Mouse (Mus musculus): ENCODE measurements around the gene Kbtbd12. TPM values are rescaled to one million over a fixed set of nuclear protein-coding genes. Genes with fewer than 3 reads are reported as not detected.

Kbtbd12 gene
- not detected in 2 replicates for total RNA-seq (2012; rRNA removed)
- total RNA-seq (2014; rRNA removed) = not detected in 2 replicates
- not detected in 2 replicates for polyA plus RNA-seq (2012; ENCODE audit: insufficient read length, low read depth)

- TF ChIP-seq EP300 (IDR thresholded peaks at IDR 0.05; ENCODE audit: low read length) = no peak
- TF ChIP-seq NELFE (IDR thresholded peaks at IDR 0.05; ENCODE audit: low read depth, low read length) = no peak
- no peak for TF ChIP-seq CHD1 (IDR thresholded peaks at IDR 0.05; ENCODE audit: low read depth, low read length)
- no peak for TF ChIP-seq TBP (conservative IDR thresholded peaks at IDR 0.05; ENCODE audit: low read depth, low read length)
- TF ChIP-seq ZNF384 (IDR thresholded peaks at IDR 0.05; ENCODE audit: low read depth, low read length) = no peak
- TF ChIP-seq JUND (conservative IDR thresholded peaks at IDR 0.05; ENCODE audit: low read depth, low read length) = no peak
- no peak for TF ChIP-seq TCF12 (IDR thresholded peaks at IDR 0.05; ENCODE audit: low read depth, low read length)
- no peak for TF ChIP-seq MEF2A (IDR thresholded peaks at IDR 0.05; ENCODE audit: borderline replicate concordance, low read depth, low read length)
- no peak for TF ChIP-seq ZKSCAN1 (IDR thresholded peaks at IDR 0.05; ENCODE audit: borderline replicate concordance, low read depth, low read length)
- no peak for TF ChIP-seq MYC (IDR thresholded peaks at IDR 0.05; ENCODE audit: low read depth, low read length)
- TF ChIP-seq MAFK (IDR thresholded peaks at IDR 0.05; ENCODE audit: insufficient replicate concordance, low read length) = no peak
- Histone ChIP-seq H3K27me3 (replicated peaks) (no peaks in the 10 kb centered on the region), H3K36me3 (replicated peaks in 1 of 2; ENCODE audit: control insufficient read depth in 1 of 2, insufficient read depth in 1 of 2, low read length in 1 of 2) (no peaks in the 10 kb centered on the region), H3K9ac (ENCODE audit: insufficient read depth, low read depth) (no peak within 1 kb of the TSS), H3K9me3 (replicated peaks; ENCODE audit: low read length) (peaks cover 11% of the 10 kb centered on the region), H3K4me1 (ENCODE audit: control insufficient read depth in 1 of 2, insufficient read depth in 2 of 2) (peaks cover 0 to 22% of the 10 kb centered on the region in 2 experiments; a peak in 1 of 4 replicates), H3K79me2 (replicated peaks; ENCODE audit: control insufficient read depth, extremely low read depth, insufficient read depth, poor library complexity, severe bottlenecking) (no peaks in the 10 kb centered on the region), H3K4me3 (replicated peaks in 1 of 3; ENCODE audit: low read depth in 2 of 3, low read length in 2 of 3, poor library complexity in 1 of 3) (no peak within 1 kb of the TSS), H3K27ac (ENCODE audit: insufficient read depth, low read depth) (no peak within 1 kb of the TSS), H3K4me2 (ENCODE audit: insufficient read depth, low read depth, poor library complexity, severe bottlenecking) (no peak within 1 kb of the TSS)
- dilution Hi-C loops (cut with MboI; ENCODE audit: extremely low pct_ligation_motif_present, extremely low pct_unique_long_range_greater_than_20kb, low sequenced_read_pairs) (no loop called here), in situ Hi-C loops (cut with MboI; ENCODE audit: low pct_ligation_motif_present, low pct_unique_long_range_greater_than_20kb, low sequenced_read_pairs) (no loop called here)
- no peak for DNase-seq (ENCODE audit: extremely low read depth)
These were observed at the start of gene Kbtbd12 for GRCm38 (mm10) chr6:88637611-88638301. Kbtbd12 (minus strand) TSS chr6:88637950.

- dilution Hi-C loops (cut with MboI; ENCODE audit: extremely low pct_ligation_motif_present, extremely low pct_unique_long_range_greater_than_20kb, low sequenced_read_pairs) = no loop called here
- no peak overlapping the region for H3K9ac ChIP-seq (ENCODE audit: insufficient read depth, low read depth)
- H3K4me3 ChIP-seq (replicated peaks in 1 of 3; ENCODE audit: low read depth in 2 of 3, low read length in 2 of 3, poor library complexity in 1 of 3) = no peak overlapping the region
- no peak for DNase-seq (ENCODE audit: extremely low read depth)
- no peaks in the 10 kb centered on the region for H3K27me3 ChIP-seq (replicated peaks)
- no peak overlapping the region for H3K27ac ChIP-seq (ENCODE audit: insufficient read depth, low read depth)
- H3K9me3 ChIP-seq (replicated peaks; ENCODE audit: low read length) = no peaks in the 10 kb centered on the region
- peaks cover 12 to 33% of the 10 kb centered on the region in 2 experiments; a peak in 3 of 4 replicates for H3K4me1 ChIP-seq (ENCODE audit: control insufficient read depth in 1 of 2, insufficient read depth in 2 of 2)
- H3K36me3 ChIP-seq (replicated peaks in 1 of 2; ENCODE audit: control insufficient read depth in 1 of 2, insufficient read depth in 1 of 2, low read length in 1 of 2) = no peaks in the 10 kb centered on the region
- no peak overlapping the region for H3K4me2 ChIP-seq (ENCODE audit: insufficient read depth, low read depth, poor library complexity, severe bottlenecking)
- no peaks in the 10 kb centered on the region for H3K79me2 ChIP-seq (replicated peaks; ENCODE audit: control insufficient read depth, extremely low read depth, insufficient read depth, poor library complexity, severe bottlenecking)
- in situ Hi-C loops (cut with MboI; ENCODE audit: low pct_ligation_motif_present, low pct_unique_long_range_greater_than_20kb, low sequenced_read_pairs) = no loop called here
- TF ChIP-seq PAX5 (IDR thresholded peaks at IDR 0.05; ENCODE audit: low read length) (no peak), SIN3A (IDR thresholded peaks at IDR 0.05; ENCODE audit: low read length) (no peak), IRF4 (IDR thresholded peaks at IDR 0.05; ENCODE audit: low read depth, low read length) (no peak), JUN (IDR thresholded peaks at IDR 0.05; ENCODE audit: insufficient read depth, low read depth, low read length) (no peak)
These were observed 45.8 kb upstream of the Kbtbd12 start for GRCm38 (mm10) chr6:88683380-88684053.

Data from CH12.LX (cell line).